Mouse (Mus musculus): Measurements from ENCODE around the gene Arid5a.
A peak's percentile ranks its signal among the peaks of the same experiment; 100 is the strongest.

The Arid5a gene

DNA sequence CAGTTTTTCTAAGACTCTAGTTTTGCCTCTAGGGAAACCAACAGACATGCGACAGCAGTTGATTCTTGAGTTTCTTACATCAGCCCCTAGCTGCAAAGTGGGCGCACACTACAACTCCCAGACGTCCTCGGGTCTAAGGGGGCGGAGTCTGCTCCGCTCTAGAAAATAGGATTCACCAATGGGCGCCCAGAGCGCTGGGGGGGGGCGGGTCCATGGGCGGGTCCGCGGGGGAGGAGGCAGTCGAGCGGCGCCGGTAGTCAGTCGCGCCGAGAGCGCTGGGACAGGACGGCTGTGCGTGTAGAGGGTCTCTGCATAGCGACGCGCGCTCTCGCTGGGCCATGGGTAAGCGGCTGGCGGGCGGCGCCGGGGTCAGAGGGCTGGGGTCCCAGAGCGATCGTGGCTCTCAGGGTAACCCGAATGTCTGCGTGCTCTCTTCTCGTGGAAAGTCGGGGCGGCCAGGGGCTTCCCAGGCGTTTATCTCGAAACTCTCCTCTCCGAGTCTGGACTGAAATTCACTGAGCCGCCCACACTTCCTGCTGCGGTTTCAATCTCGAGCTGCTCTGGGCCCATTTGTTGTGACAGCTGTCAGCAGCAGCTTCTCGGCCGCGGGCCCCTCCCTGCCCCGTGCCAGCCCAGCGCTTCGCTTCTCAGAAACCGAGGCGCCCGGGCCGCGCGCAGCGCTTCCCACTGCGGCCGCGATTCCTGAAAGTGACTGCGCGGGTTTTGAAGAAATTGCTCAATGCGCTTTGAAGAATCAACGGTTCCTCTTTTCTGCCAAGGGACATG, at the start of gene Arid5a:
Arid5a (plus strand) TSS at position 239 of the 786 bp plus-strand sequence.
- DNase-seq (ENCODE audit: low read depth, low spot score), result peak; percentile 98

GRCm38 (mm10) chr1:36258631-36259030, 48.9 kb upstream of the Arid5a start:
- no peak for DNase-seq (ENCODE audit: low read depth, low spot score)

DNA sequence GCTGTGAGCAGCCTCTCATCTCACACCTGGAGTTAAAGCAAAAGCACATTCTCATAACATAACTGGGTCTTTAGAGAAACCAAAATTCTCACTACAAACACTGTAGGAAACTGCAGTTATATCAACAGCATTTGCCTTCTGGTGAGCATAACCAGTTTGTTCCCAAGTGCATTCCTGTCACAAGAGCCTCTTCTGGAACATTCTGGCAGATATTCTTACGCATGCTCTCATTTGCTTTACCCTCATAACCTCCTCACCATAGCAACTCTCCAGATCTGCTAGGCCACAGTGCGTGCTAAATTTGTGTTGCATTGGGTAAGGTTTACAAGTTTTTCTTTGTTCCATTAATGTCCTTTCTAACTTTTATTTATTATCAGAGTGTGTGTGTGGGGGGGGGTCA, 48.3 kb upstream of the Arid5a start:
- DNase-seq (ENCODE audit: low read depth, low spot score), result peak; percentile 59

DNA sequence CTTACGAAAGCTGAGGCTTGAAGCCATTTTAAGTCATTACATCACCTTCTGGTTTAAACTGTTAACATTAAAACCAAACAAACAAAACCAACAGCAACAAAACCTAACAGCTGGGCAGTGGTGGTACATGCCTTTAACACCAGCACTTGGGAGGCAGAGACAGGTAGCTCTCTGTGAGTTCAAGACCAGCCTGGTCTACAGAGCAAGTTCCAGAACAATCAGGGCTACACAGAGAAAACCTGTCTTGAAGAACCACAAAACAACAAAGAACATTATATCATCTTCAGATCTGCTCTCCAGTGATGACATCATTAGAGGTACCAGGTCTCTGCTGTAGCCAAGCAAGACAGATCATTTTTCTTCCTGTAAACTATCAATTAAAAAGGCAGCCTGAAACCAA, 47.1 kb upstream of the Arid5a start:
- peak; percentile 22 for DNase-seq (ENCODE audit: low read depth, low spot score)

GRCm38 (mm10) chr1:36261708-36262504, 45.6 kb upstream of the Arid5a start:
- DNase-seq (ENCODE audit: low read depth, low spot score), result peak; percentile 84

DNA sequence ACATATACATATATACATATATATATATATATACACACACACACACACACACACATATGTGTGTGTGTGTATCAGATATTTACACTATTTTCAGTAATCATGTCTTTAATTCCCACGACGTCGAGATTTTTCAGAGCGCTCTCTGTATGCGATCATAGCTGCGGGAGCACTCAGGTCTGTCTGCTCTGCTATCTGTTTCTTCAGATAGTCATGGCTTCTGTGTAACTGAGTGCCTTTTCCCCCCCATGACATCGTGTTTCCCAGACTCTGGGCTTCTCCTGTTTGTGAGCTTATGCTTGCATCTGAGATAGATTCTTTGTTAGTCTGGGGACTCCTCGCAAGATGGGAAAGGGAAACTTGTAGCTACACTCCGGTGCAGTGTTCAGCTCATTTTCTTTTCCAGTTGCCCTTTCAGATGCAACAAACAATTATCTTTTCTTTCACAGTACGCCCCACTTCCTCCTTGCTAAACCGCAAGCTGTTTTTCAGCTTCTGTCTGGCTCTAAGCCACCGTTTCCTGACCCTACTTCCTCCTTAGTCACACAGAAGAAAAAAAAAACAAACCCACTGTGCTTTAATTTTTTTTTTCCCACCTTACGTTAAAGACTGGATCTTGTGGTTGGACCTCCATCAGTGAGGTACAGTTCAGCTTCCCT, 43.6 kb upstream of the Arid5a start:
- DNase-seq (ENCODE audit: low read depth, low spot score), result peak; percentile 89

- DNase-seq (ENCODE audit: low read depth, low spot score), result no peak
These were observed 41.2 kb upstream of the Arid5a start for GRCm38 (mm10) chr1:36266293-36266692.

DNA sequence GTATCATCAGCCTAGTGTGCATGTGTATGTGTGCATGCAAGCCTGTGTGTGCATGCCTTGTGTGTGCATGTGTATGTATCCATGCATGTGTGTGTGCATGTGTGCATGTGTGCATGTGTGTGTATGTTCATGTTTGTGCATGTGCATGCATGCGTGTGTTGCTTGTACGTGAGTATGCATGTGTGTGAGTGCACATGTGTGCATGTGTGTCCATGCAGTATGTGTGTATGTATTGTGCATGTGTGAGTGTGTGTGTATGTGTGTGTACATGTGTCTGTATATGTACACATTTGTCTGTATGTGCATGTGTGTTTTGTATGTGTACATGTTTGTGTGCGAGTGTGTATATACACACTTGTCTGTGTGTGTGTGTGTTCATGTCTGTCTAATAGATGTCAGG, 39.9 kb upstream of the Arid5a start:
- DNase-seq (ENCODE audit: low read depth, low spot score), result no peak

GRCm38 (mm10) chr1:36269121-36269795, 38.3 kb upstream of the Arid5a start:
- DNase-seq (ENCODE audit: low read depth, low spot score), result no peak

DNA sequence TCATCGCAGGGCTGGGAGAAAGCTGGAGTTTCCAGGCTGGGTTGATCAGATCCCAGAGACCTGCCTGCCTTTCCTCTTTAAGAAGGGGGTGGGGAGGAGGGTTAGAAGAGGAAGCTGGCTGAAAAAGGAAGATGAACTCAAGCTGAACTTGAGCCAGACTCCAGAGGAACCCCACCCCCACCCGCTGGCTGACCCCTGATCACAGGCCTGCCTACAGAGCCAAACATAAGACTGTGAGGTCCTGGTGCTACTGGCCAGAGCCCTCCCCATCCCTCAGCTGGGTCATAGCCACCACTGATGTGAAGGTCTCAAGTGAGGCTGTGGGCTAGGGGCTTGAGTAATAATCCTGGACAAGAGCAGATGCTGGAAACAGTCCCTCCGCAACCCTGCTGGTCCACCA, 36.9 kb upstream of the Arid5a start:
- DNase-seq (ENCODE audit: low read depth, low spot score), result no peak

GRCm38 (mm10) chr1:36271516-36272230, 35.9 kb upstream of the Arid5a start:
- DNase-seq (ENCODE audit: low read depth, low spot score), result no peak

DNA sequence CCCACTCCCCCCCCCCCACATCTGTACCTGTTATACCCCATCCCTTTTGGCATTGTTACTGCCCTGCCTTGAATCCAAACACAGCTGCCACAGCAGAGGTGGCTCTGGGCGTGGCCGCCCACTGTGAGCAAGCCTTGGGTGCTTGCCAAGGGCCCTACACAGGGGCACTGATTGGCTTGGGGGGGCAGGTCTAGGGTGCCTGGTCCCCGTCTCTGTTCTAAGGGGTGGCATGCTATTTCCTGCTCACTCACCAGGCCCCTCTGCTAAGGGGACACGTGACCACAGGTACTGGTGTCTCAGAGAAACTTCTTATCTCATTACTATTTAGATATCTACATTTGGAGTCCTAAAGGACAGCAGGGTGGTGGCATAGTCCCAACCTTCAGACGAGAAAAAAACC, 35.0 kb upstream of the Arid5a start:
- peak; percentile 78 for DNase-seq (ENCODE audit: low read depth, low spot score)

- peak; percentile 91 for DNase-seq (ENCODE audit: low read depth, low spot score)
These were observed 34.2 kb upstream of the Arid5a start for GRCm38 (mm10) chr1:36273288-36273687.

GRCm38 (mm10) chr1:36274455-36274854, 33.1 kb upstream of the Arid5a start, which contains the start of gene Neurl3:
Gene Neurl3 (minus strand): TSS chr1:36274679.
- DNase-seq (ENCODE audit: low read depth, low spot score), result peak; percentile 30

GRCm38 (mm10) chr1:36275635-36276389, 31.7 kb upstream of the Arid5a start:
- no peak for DNase-seq (ENCODE audit: low read depth, low spot score)

DNA sequence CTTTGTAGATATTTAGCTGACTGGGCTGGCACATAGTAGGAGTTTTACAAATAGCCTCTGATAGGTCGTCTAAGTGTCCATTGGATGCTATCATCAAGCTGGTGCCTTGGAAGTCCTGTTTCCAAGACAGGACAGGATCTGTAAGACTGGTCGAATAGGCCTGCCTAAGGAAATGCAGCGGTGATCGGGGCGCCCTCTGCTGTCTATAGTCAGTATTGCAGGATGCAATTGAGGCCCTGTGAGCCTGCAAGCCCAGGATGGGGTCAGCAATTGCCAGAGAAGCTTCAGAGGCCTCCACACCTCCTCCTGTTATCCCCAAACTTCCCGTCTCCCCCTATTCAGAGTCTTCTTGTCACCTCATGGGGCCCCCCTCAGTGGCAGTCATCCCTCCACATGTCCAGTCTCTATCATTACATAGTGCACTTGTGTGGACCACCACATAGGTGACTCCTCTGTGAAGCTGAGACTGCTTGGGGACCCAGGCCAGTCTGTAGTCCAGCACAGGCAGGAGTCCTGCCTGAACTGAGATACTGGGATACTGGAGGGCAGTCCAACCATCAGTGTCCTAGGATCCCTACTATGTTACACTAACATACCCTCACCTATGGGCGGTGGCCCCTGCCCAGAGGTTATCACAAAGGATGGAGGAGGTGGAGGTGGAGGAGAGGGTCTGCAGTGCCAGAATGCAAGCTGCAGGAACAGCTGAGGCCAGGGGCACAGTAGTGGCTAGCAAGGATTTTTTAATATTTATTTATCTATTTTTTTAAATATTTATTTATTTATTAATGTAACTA, 30.1 kb upstream of the Arid5a start:
- DNase-seq (ENCODE audit: low read depth, low spot score), result peak; percentile 83

GRCm38 (mm10) chr1:36279202-36279601, 28.3 kb upstream of the Arid5a start:
- DNase-seq (ENCODE audit: low read depth, low spot score), result peak; percentile 87

- DNase-seq (ENCODE audit: low read depth, low spot score), result no peak
These were observed 26.6 kb upstream of the Arid5a start for GRCm38 (mm10) chr1:36280938-36281337.

- DNase-seq (ENCODE audit: low read depth, low spot score), result peak; percentile 92
These were observed 25.7 kb upstream of the Arid5a start for GRCm38 (mm10) chr1:36281849-36282248.
